Mouse (Mus musculus) intestine, embryonic 16.5 days (tissue): Measurements from ENCODE around the gene Gtf2ird2. TPM values are rescaled to one million over a fixed set of nuclear protein-coding genes. Genes with fewer than 3 reads are reported as not detected.

ENCODE experiments used
- polyA plus RNA-seq: library from polyadenylated mRNA; unstranded; fragments of >200 nt; fragmentation: Nextera tagmentation; extraction: Ambion mirVana; gene quantifications from 2 replicates; pipeline ENCODE4 v1.2.1, GENCODE M21; 2015

The Gtf2ird2 gene
- polyA plus RNA-seq, 1 experiment from 2014 or later, result 7.0 TPM

Other genes with a start within 250 kb of the Gtf2ird2 start
- gene Castor2, start 84.3 kb upstream of the Gtf2ird2 start, polyA plus RNA-seq, result 6.7 and 8.2 TPM in 2 replicates
- 26.6 and 28.5 TPM in 2 replicates for gene Rcc1l, start 7.2 kb upstream of the Gtf2ird2 start, polyA plus RNA-seq
- 5.7 and 6.6 TPM in 2 replicates for gene Ncf1, start 45.6 kb downstream of the Gtf2ird2 start, polyA plus RNA-seq
- 86.7 and 91.5 TPM in 2 replicates for gene Gtf2i, start 130.7 kb downstream of the Gtf2ird2 start, polyA plus RNA-seq